Mouse (Mus musculus) lung, postnatal 36 days (tissue): ENCODE results near the gene H3f3b.
"Not testable (repeated sequence)": the region's sequence is repeated elsewhere in the genome, so short reads cannot be mapped to it uniquely, and the experiment has no call there.

Experiments used
- DNase-seq: peaks from one replicate; pipeline ENCODE4 v3.0.0; 2022; ENCODE audit warnings: mixed read lengths

H3f3b gene

DNA sequence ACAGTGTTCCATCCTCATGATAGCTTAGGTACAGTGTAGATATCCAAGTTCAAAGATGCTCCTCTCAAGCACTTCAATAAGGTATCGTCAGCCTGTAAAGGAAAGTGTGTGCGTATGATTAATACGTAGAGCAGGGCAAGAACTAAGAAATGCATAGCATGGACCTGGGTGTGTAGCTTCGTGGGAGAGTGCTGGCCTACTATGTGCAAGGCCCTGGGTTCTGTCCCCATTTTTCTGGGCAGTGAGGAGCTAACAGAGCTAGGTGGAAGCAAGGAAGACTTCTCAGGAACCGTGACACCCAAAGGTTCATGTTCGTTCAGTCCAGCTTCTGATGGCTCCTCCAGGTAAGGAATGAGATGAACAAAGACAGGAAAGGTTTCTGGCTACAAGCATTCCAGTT is 17.4 kb upstream of the H3f3b start:
- no peak for DNase-seq

- DNase-seq = no peak
Measured at GRCm38 (mm10) chr11:116043286-116043685, 15.5 kb upstream of the H3f3b start.

GRCm38 (mm10) chr11:116042372-116043138 is 14.8 kb upstream of the H3f3b start:
- DNase-seq = no peak

DNA sequence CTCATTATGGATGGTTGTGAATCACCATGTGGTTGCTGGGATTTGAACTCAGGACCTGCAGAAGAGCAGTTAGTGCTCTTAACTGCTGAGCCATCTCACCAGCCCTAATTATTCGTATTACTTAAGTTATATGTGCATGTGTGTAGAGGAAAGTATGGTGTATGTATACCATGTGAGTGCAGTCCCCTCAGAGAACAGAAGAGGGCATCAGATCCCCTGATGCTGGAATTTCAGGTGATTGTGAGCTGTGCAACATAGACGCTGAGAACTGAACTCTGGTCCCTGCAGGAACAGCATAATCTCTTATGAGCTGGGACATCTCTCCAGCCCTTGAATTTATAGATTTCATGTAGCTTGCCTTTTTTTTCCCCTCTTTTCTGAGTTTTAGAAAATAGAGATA is 14.1 kb upstream of the H3f3b start:
- DNase-seq = no peak

DNA sequence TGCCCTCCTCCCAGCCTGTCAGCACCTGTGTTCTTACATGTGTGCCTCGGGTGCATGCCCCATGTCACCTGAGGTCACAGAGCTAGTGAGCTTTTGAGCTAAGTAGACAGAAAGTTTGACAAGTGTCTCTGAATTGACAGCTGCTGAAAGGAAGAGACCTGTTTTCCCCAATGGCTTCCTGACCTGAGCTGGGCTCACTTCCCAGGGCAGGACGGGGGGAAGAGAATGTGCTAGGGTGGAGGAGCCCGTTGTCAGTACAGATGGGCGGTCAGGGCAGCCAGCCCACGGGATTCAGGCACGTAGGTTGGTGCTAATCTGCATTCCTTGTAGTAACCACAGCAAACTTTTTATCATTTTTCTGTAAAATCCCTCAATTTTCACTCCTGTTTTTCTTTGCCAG is 12.8 kb upstream of the H3f3b start:
- no peak for DNase-seq

- no peak for DNase-seq
Measured at GRCm38 (mm10) chr11:116037826-116038225, 10.1 kb upstream of the H3f3b start.

GRCm38 (mm10) chr11:116036671-116037070 is 8.9 kb upstream of the H3f3b start:
- DNase-seq = no peak

GRCm38 (mm10) chr11:116034584-116034983 is 6.8 kb upstream of the H3f3b start:
- no peak for DNase-seq

DNA sequence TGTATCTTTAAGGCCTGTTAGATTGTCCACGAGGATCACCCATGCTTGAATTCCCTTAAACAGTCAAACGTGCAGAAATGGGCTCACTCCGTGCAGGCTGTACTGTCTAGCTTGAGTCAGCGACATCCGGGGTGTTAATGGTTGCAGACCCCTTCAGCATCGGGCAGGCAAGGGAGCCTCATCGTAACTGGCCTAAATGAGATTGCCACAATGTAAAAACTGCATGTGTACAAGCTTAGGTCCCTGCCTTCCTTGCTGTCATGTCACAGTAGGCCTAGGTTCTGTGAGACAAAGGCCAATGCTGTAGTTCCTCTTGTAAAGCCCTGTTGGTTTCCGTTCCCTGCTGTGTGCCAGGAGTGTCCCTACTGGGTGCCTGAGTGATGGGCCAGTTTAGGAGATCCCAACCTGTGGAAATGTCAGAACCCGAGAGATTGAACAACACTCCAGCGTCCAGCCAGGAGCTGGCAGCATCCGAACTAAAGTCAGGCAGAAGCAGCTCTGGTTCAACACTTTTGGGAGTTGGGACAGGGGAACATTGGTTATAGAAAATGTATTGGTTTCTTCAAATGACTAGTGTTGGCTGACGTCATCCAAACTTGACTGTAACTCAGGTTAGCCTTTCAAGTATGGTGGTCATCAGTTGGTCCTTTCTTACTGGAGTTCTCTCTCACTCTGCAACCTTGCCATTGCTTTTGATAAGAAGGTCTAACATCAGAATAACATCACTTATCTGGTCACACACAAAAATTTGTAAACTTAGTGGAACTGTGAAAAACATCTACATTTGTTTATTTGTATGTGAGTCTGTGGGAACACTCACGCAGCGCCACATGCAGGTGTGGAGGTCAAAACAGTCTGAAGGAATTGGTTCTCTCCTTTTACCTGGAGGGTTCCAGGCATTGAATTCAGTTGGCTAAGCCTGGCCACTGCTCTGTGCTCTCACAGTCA is 3.4 kb upstream of the H3f3b start:
- peak; percentile 51 for DNase-seq

DNA sequence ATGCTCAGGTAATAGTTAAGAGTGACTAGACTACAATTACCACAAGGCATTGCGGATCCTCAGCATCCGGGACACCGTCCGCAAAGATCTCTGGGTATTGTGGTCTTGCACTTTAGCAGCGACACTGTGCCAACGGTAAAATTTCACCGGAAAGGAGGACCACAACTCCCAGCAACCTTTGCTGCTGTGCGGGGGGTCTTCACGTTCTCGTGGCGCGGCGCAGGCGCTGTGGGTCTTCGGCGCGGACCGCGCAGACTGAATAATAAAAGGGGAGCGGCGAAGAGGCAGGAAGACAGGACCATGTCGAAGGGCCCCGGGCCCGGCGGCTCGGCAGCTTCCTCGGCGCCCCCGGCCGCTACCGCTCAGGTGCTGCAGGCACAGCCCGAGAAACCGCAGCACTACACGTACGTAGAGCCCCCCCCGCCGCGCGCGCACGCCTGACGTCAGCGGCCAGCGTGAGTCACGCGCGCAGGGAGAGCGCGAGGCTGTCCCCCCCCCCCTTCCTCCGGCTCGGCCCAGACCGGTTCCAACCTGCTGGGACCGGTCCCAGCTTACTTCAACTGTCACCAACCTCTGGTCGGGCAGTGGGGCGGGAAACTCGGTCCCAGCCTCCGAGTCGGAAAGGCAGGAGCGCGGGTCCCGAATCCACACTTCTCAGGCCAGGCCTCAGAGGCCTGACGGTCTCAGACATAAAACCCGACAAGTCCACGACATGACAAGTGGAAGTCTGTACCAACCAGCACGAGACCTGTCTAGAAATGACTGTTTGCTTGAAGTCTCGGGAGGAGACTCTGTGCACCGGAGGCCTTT is 2.5 kb upstream of the H3f3b start, which contains the start of gene Unk:
Gene Unk, plus strand, starts transcription at position 235 of the 810 bp plus-strand sequence.
- DNase-seq = peak; percentile 99

GRCm38 (mm10) chr11:116029086-116029865 is 1.5 kb upstream of the H3f3b start:
- DNase-seq = no peak

DNA sequence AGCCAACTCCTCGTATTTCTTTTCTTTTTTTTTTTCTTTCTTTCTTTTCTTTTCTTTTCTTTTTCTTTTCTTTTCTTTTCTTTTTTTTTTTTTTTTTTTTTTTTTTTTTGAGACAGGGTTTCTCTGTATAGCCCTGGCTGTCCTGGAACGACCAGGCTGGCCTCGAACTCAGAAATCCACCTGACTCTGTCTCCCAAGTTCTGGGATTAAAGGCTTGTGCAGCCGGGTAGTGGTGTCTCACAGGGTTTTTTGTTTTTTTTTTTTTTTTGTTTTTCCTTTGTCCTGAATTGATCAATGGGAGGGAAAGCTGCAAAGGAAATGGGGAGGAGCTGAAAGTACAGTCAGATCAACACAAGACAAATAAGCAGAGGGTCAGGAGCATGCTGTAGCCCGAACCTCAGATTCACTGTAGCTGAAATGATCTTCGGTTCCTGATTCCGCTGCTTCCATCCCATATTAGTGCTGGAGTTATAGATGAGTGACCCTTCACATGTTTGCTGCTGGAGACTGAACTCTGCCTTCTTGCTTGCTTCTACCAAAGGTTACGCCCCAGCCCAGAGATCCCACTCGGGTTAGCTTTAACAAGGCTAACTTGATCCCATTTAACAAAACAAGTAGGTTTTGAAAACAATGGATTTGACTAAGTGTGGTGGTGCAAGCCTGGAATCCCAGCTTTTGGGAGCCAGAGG is 559 bp upstream of the H3f3b start:
- no peak for DNase-seq

GRCm38 (mm10) chr11:116025056-116025845 is 2.5 kb downstream of the H3f3b start:
- DNase-seq = no peak

- DNase-seq = peak; percentile 98
Measured at GRCm38 (mm10) chr11:116024356-116024808, 3.4 kb downstream of the H3f3b start.

- DNase-seq = peak; percentile 85
Measured at GRCm38 (mm10) chr11:116023771-116024355, 3.9 kb downstream of the H3f3b start.

- DNase-seq = not testable (repeated sequence)
Measured at GRCm38 (mm10) chr11:116023074-116023770, 4.5 kb downstream of the H3f3b start.

GRCm38 (mm10) chr11:116022256-116022780 is 5.4 kb downstream of the H3f3b start:
- no peak for DNase-seq

GRCm38 (mm10) chr11:116021328-116022220 is 6.2 kb downstream of the H3f3b start:
- no peak for DNase-seq
